In the genomic region with DNA sequence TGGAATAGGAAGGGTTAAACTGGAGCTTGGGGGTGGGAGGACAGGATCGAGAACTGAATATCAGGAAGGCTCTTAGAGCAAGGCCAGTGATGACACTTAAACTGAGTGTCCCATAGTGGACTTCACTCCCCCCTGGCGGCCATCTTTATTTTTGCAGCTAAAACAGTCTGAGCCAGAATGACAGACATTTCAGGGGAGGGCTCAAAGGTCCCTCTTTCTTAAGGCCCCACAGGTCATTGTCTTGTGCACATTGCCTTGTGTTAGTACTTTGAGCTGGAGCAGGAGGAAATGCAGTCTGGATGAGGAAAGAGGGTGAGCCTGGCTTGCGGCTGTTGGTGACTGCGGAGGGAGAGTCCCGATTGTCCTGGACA, we compare ENCODE assay signal across 9 mouse cellular contexts. TPM values are rescaled to one million over a fixed set of nuclear protein-coding genes. Genes with fewer than 3 reads are reported as not detected.
DNase-seq lines count a peak whose midpoint lies in the region; ATAC-seq and TF ChIP-seq lines count a peak whose summit lies in the region.
"Had no signal": no experiment of that assay in that cellular context is flagged by ENCODE, and none has a peak within 500 bp of the region (broad histone marks: within the 10 kb centered on the region; RNA-seq: fewer than 3 reads in every experiment).

No protein-coding gene starts in this region.

- no peak overlapping the region for H3K9ac ChIP-seq in liver, adult 2 months (ENCODE audit: low read depth, low read length)
- H3K9ac ChIP-seq in liver, embryonic 12.5 days = no peak overlapping the region
- H3K9ac ChIP-seq in forebrain, embryonic 15.5 days (replicated peaks) = no peak overlapping the region
- H3K9ac ChIP-seq in hindbrain, embryonic 16.5 days (ENCODE audit: low read depth, low read length) = no peak overlapping the region
- H3K9ac ChIP-seq: limb, embryonic 15.5 days had no signal

- no peaks in the 10 kb centered on the region for H3K9me3 ChIP-seq in liver, embryonic 12.5 days (replicated peaks)
- no peaks in the 10 kb centered on the region for H3K9me3 ChIP-seq in forebrain, embryonic 15.5 days
- no peaks in the 10 kb centered on the region for H3K9me3 ChIP-seq in hindbrain, embryonic 16.5 days (ENCODE audit: control insufficient read depth, low read length)
- H3K9me3 ChIP-seq: limb, embryonic 15.5 days had no signal

- no peaks in the 10 kb centered on the region for H3K36me3 ChIP-seq in liver, adult 2 months (ENCODE audit: control insufficient read depth, insufficient read depth, low read length)
- H3K36me3 ChIP-seq in liver, embryonic 12.5 days = no peaks in the 10 kb centered on the region
- H3K36me3 ChIP-seq in forebrain, embryonic 15.5 days = no peaks in the 10 kb centered on the region
- no peaks in the 10 kb centered on the region for H3K36me3 ChIP-seq in hindbrain, embryonic 16.5 days (ENCODE audit: control insufficient read depth, insufficient read depth, low read length)
- no peaks in the 10 kb centered on the region for H3K36me3 ChIP-seq in spleen, adult 2 months (ENCODE audit: control insufficient read depth, insufficient read depth, low read length)
- H3K36me3 ChIP-seq: limb, embryonic 15.5 days had no signal

- no peak overlapping the region for H3K27ac ChIP-seq in liver, adult 2 months (replicated peaks; ENCODE audit: insufficient read depth, low read depth, low read length)
- no peak overlapping the region for H3K27ac ChIP-seq in liver, embryonic 12.5 days
- no peak overlapping the region for H3K27ac ChIP-seq in forebrain, embryonic 15.5 days (replicated peaks)
- H3K27ac ChIP-seq in hindbrain, embryonic 16.5 days (ENCODE audit: low read depth, low read length) = no peak overlapping the region
- no peak overlapping the region for H3K27ac ChIP-seq in spleen, adult 2 months (ENCODE audit: insufficient read depth, low read length)
- H3K27ac ChIP-seq: limb, embryonic 15.5 days had no signal

- 0 out of 2 replicates have a peak, but pooled peaks cover 2% of the 10 kb centered on the region for H3K4me1 ChIP-seq in liver, adult 2 months (ENCODE audit: control insufficient read depth, insufficient read depth, low read length)
- no peaks in the 10 kb centered on the region for H3K4me1 ChIP-seq in liver, embryonic 12.5 days
- H3K4me1 ChIP-seq in forebrain, embryonic 15.5 days = no peaks in the 10 kb centered on the region
- no peaks in the 10 kb centered on the region for H3K4me1 ChIP-seq in hindbrain, embryonic 16.5 days (ENCODE audit: control insufficient read depth, insufficient read depth, low read depth, low read length)
- H3K4me1 ChIP-seq in spleen, adult 2 months (ENCODE audit: control insufficient read depth, insufficient read depth, insufficient read length) = peaks cover 10% of the 10 kb centered on the region; the same call in 1 of the 2 replicates

- H3K4me3 ChIP-seq in liver, adult 2 months (ENCODE audit: insufficient read depth, low read depth, low read length) = no peak overlapping the region
- H3K4me3 ChIP-seq in liver, embryonic 12.5 days = no peak overlapping the region
- H3K4me3 ChIP-seq in forebrain, embryonic 15.5 days = no peak overlapping the region
- H3K4me3 ChIP-seq in hindbrain, embryonic 16.5 days (ENCODE audit: low read length) = no peak overlapping the region
- H3K4me3 ChIP-seq in spleen, adult 2 months (ENCODE audit: extremely low read depth, insufficient read depth, insufficient read length) = peak overlapping the region; percentile 14; the same call in 1 of the 2 replicates
- H3K4me3 ChIP-seq: limb, embryonic 15.5 days had no signal

- no peak for TF ChIP-seq CTCF in liver, adult 2 months (IDR thresholded peaks at IDR 0.05; ENCODE audit: low read depth, low read length)
- TF ChIP-seq CTCF in spleen, adult 2 months (IDR thresholded peaks at IDR 0.05; ENCODE audit: extremely low read depth, insufficient read depth, insufficient read length, insufficient replicate concordance) = peak; percentile 45; the same call in 1 of the 2 replicates

- no peak for TF ChIP-seq POLR2A in liver, adult 2 months (IDR thresholded peaks at IDR 0.05; ENCODE audit: extremely low read depth, insufficient read depth, low read length)
- TF ChIP-seq POLR2A in spleen, adult 2 months (IDR thresholded peaks at IDR 0.05; ENCODE audit: low read depth, low read length) = no peak

- WGBS in liver, adult 2 months = 20% methylated on average over 5 of the region's 5 CpGs
- 52% methylated on average over 5 of the region's 5 CpGs for WGBS in liver, embryonic 12.5 days (ENCODE audit: insufficient replicate concordance)
- WGBS in forebrain, embryonic 15.5 days = 55% methylated on average over 5 of the region's 5 CpGs
- 46% methylated on average over 5 of the region's 5 CpGs for WGBS in hindbrain, embryonic 16.5 days
- 59% methylated on average over 5 of the region's 5 CpGs for WGBS in spleen, adult 2 months

- no peaks in the 10 kb centered on the region for H3K27me3 ChIP-seq in liver, adult 2 months (ENCODE audit: control insufficient read depth, insufficient read depth, low read length)
- H3K27me3 ChIP-seq in liver, embryonic 12.5 days (replicated peaks) = no peaks in the 10 kb centered on the region
- H3K27me3 ChIP-seq in forebrain, embryonic 15.5 days = no peaks in the 10 kb centered on the region
- H3K27me3 ChIP-seq in hindbrain, embryonic 16.5 days (replicated peaks; ENCODE audit: control insufficient read depth, insufficient read depth, low read length) = no peaks in the 10 kb centered on the region
- H3K27me3 ChIP-seq in spleen, adult 2 months (ENCODE audit: control insufficient read depth, insufficient read depth, low read length) = no peaks in the 10 kb centered on the region
- H3K27me3 ChIP-seq: limb, embryonic 15.5 days had no signal

- no peaks in the 10 kb centered on the region for H3K79me2 ChIP-seq in liver, adult 2 months (ENCODE audit: control insufficient read depth, insufficient read depth, low read length)

- DNase-seq in liver, adult 2 months (ENCODE audit: extremely low read depth, low read depth, low spot score) = peak; percentile 74
- DNase-seq in c-Kit-positive CD71-positive TER-119-negative erythroid progenitor cells, embryonic 14.5 days (ENCODE audit: low read depth) = peak; percentile 53
- peak; percentile 39 to 76 for DNase-seq in layer of hippocampus, postnatal 36 days
- DNase-seq in mesoderm, embryonic 11.5 days (ENCODE audit: low read depth, low spot score) = peak; percentile 73
- DNase-seq in spleen, adult 2 months (ENCODE audit: low read depth in 1 of 2, low spot score in 2 of 2) = peak; percentile 48 to 73

- no peak overlapping the region for H3K4me2 ChIP-seq in liver, embryonic 12.5 days
- H3K4me2 ChIP-seq in forebrain, embryonic 15.5 days (replicated peaks) = no peak overlapping the region
- H3K4me2 ChIP-seq in hindbrain, embryonic 16.5 days (ENCODE audit: low read length) = no peak overlapping the region
- H3K4me2 ChIP-seq: limb, embryonic 15.5 days had no signal

- ATAC-seq in liver, embryonic 12.5 days = no peak
- ATAC-seq in forebrain, embryonic 15.5 days (replicated peaks) = peak; percentile 41; the same call in 1 of the 2 replicates
- ATAC-seq in hindbrain, embryonic 16.5 days = peak; percentile 45; the same call in 1 of the 2 replicates

RNA-seq across cellular contexts. Expression of a gene that starts 11.0 kb away (rescaled TPM):
- 4.4 and 5.5 TPM in 2 replicates for total RNA-seq in liver, adult 2 months (2014; rRNA removed)
- 2.9 and 3.7 TPM in 2 replicates for polyA plus RNA-seq in liver, adult 2 months (2012; rRNA removed)
- polyA plus RNA-seq in liver, embryonic 12.5 days (2016; fragmentation: Nextera tagmentation; extraction: Ambion mirVana) = 9.9 and 10.3 TPM in 2 replicates
- 6.0 and 6.7 TPM in 2 replicates for polyA plus RNA-seq in forebrain, embryonic 15.5 days (2015; fragmentation: Nextera tagmentation; extraction: Ambion mirVana)
- 12.3 and 15.1 TPM in 2 replicates for polyA plus RNA-seq in hindbrain, embryonic 16.5 days (2015; fragmentation: Nextera tagmentation; extraction: Ambion mirVana)
- 10 to 100 TPM; 20.6 to 29.8 TPM for total RNA-seq in layer of hippocampus, postnatal 36 days (2021)
- polyA plus RNA-seq in spleen, adult 2 months (2012; rRNA removed) = 2.6 and 2.8 TPM in 2 replicates

RNA-seq across cellular contexts. Expression of a gene that starts 20.1 kb away (rescaled TPM):
- 1.6 and 1.9 TPM in 2 replicates for total RNA-seq in liver, adult 2 months (2014; rRNA removed)
- 2.6 and 3.0 TPM in 2 replicates for polyA plus RNA-seq in liver, adult 2 months (2012; rRNA removed)
- 4.4 and 4.9 TPM in 2 replicates for polyA plus RNA-seq in liver, embryonic 12.5 days (2016; fragmentation: Nextera tagmentation; extraction: Ambion mirVana)
- polyA plus RNA-seq in forebrain, embryonic 15.5 days (2015; fragmentation: Nextera tagmentation; extraction: Ambion mirVana) = 42.8 TPM in 2 replicates
- 37.4 and 38.4 TPM in 2 replicates for polyA plus RNA-seq in hindbrain, embryonic 16.5 days (2015; fragmentation: Nextera tagmentation; extraction: Ambion mirVana)
- total RNA-seq in layer of hippocampus, postnatal 36 days (2021) = 10 to 100 TPM; 11.5 to 16.2 TPM
- 53.3 and 73.3 TPM in 2 replicates for polyA plus RNA-seq in spleen, adult 2 months (2012; rRNA removed)
